Mouse (Mus musculus): ENCODE results near the gene Sp8.

DNA sequence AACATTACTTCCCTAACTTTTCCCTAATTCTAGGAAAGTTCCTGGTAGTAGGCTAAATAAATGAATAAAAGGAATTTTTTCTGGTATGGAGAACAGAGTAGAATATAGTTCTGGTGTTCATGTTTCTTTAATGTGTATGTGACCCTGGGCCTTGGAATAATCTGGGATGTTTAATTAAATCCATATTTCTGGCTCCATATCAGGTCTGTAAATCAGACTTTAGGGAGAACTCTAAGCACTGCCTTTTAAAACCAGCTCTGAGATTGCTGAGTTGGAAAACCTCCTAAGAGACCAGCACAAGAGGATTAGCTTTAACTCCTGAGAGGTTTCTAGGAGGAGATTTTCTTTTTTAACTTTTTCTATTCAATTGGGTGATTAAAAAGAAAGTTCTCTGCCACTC is 36.7 kb downstream of the Sp8 start:
- TF ChIP-seq GATA1 (IDR thresholded peaks at IDR 0.05; ENCODE audit: borderline replicate concordance, low read length) = no peak
- TF ChIP-seq FLI1 (IDR thresholded peaks at IDR 0.05; ENCODE audit: low read length) = no peak

Measured in megakaryocyte, embryonic 14.5 days (primary cell).